Mouse (Mus musculus) myocyte (in vitro differentiated cells): ENCODE results near the gene Ank. TPM values are rescaled to one million over a fixed set of nuclear protein-coding genes. Genes with fewer than 3 reads are reported as not detected.

ENCODE experiments used
- H3K27me3 ChIP-seq: one replicate; pipeline ENCODE4 v1.6.1; 2011; ENCODE audit not compliant: control insufficient read depth, insufficient read depth, insufficient read length
- H3K36me3 ChIP-seq: one replicate; pipeline ENCODE4 v1.6.1; 2011; ENCODE audit not compliant: control insufficient read depth, insufficient read depth
- H3K4me2 ChIP-seq: one replicate; pipeline ENCODE4 v1.6.1; 2011; ENCODE audit warnings: low read depth, control low read depth
- H3K4me3 ChIP-seq: one replicate; pipeline ENCODE4 v1.5.1; 2011; ENCODE audit warnings: mild to moderate bottlenecking, control low read depth, moderate library complexity
- H3K79me2 ChIP-seq: one replicate; pipeline ENCODE4 v1.6.1; 2011; ENCODE audit not compliant: control insufficient read depth, insufficient read depth
- H3ac ChIP-seq: one replicate; pipeline ENCODE4 v1.6.1; 2011; ENCODE audit not compliant: control insufficient read depth, insufficient read length
- CEBPB ChIP-seq: IDR thresholded peaks from 2 replicates; pipeline ENCODE4 v1.6.1; 2011; ENCODE audit warnings: mild to moderate bottlenecking, moderate library complexity; ENCODE audit not compliant: poor library complexity, insufficient read depth, severe bottlenecking
- E2F4 ChIP-seq: IDR thresholded peaks from one replicate; pipeline ENCODE4 v1.6.1; 2011; ENCODE audit warnings: mild to moderate bottlenecking, control low read depth, moderate library complexity; ENCODE audit not compliant: insufficient read depth
- MAX ChIP-seq: IDR thresholded peaks from one replicate; pipeline ENCODE4 v1.6.1; 2011; ENCODE audit warnings: low read depth, mild to moderate bottlenecking, control low read depth
- MYOD1 ChIP-seq, 3 experiments: IDR thresholded peaks; one replicate each; pipeline ENCODE4 v1.6.1; 2011; ENCODE audit warnings: control low read depth in 2 of 3, low read depth in 2 of 3, mild to moderate bottlenecking in 2 of 3, moderate library complexity in 1 of 3; ENCODE audit not compliant: insufficient read length in 2 of 3, control insufficient read depth in 1 of 3
- MYOG ChIP-seq, 3 experiments: IDR thresholded peaks; one replicate each; pipeline ENCODE4 v1.6.1; 2011; ENCODE audit warnings: control low read depth in 2 of 3, low read depth in 2 of 3, mild to moderate bottlenecking in 2 of 3; ENCODE audit not compliant: insufficient read length in 2 of 3, control insufficient read depth in 1 of 3, insufficient read depth in 1 of 3
- POLR2A ChIP-seq: IDR thresholded peaks from one replicate; pipeline ENCODE4 v1.6.1; 2011; ENCODE audit warnings: low read depth, mild to moderate bottlenecking, control low read depth, moderate library complexity; ENCODE audit not compliant: insufficient read length
- POLR2AphosphoS2 ChIP-seq: IDR thresholded peaks from one replicate; pipeline ENCODE4 v1.6.1; 2011; ENCODE audit warnings: low read depth, control low read depth; ENCODE audit not compliant: insufficient read length
- REST ChIP-seq: IDR thresholded peaks from one replicate; pipeline ENCODE4 v1.6.1; 2011; ENCODE audit warnings: mild to moderate bottlenecking, control low read depth, moderate library complexity; ENCODE audit not compliant: insufficient read depth, insufficient read length
- SRF ChIP-seq: IDR thresholded peaks from one replicate; pipeline ENCODE4 v1.6.1; 2011; ENCODE audit warnings: low read depth; ENCODE audit not compliant: control insufficient read depth, insufficient read length
- TCF12 ChIP-seq: IDR thresholded peaks from one replicate; pipeline ENCODE4 v1.6.1; 2011; ENCODE audit warnings: mild to moderate bottlenecking, control low read depth; ENCODE audit not compliant: poor library complexity, insufficient read depth, severe bottlenecking
- TCF3 ChIP-seq: IDR thresholded peaks from one replicate; pipeline ENCODE4 v1.6.1; 2011; ENCODE audit warnings: low read depth, control low read depth; ENCODE audit not compliant: insufficient read length
- USF1 ChIP-seq: IDR thresholded peaks from one replicate; pipeline ENCODE4 v1.6.1; 2011; ENCODE audit warnings: low read depth, mild to moderate bottlenecking, control low read depth, moderate library complexity
- polyA plus RNA-seq: library from polyadenylated mRNA; unstranded; fragments of >200 nt; fragmentation: generic; extraction: Trizol; gene quantifications from one replicate; pipeline ENCODE4 v1.2.1, GENCODE M21; 2012; ENCODE audit warnings: missing spikeins

Ank gene
- polyA plus RNA-seq, 1 experiment = 103 TPM

- Histone ChIP-seq H3ac (no peak overlapping the region), H3K4me2 (no peak overlapping the region), H3K79me2 (no peaks in the 10 kb centered on the region), H3K27me3 (no peaks in the 10 kb centered on the region), H3K4me3 (no peak overlapping the region), H3K36me3 (peaks cover 21% of the 10 kb centered on the region)
- TF ChIP-seq USF1 (no peak), POLR2AphosphoS2 (no peak), MAX (no peak), TCF3 (no peak), CEBPB (no peak), MYOD1 (IDR thresholded peaks at IDR 0.05; ENCODE audit: control insufficient read depth in 1 of 3, insufficient read length in 2 of 3, low read depth in 2 of 3) (no peak), SRF (no peak), MYOG (IDR thresholded peaks at IDR 0.05; ENCODE audit: control insufficient read depth in 1 of 3, insufficient read depth in 1 of 3, insufficient read length in 2 of 3, low read depth in 2 of 3) (no peak), POLR2A (no peak), REST (no peak), TCF12 (no peak), E2F4 (no peak)
These were observed 112.4 kb downstream of the Ank start for GRCm38 (mm10) chr15:27578918-27579317.

DNA sequence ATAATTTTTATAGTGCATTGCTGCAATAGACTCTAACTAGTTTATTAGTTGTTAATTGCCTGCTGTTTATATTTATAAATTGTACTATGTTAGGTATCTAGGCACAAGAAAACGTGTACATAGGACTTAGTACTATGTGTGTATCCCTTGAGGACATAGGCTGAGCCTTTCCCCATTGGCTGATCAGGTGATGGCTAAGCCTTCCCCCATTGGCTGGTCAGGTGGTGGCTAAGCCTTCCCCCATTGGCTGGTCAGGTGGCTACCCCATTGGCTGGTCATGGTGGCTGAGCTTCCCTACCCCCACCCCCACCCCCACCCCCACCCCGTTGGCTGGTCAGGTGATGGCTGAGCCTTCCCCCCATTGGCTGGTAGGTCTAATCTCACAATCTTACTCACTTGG is 113.4 kb downstream of the Ank start:
- Histone ChIP-seq H3K36me3 (peaks cover 17% of the 10 kb centered on the region), H3K27me3 (no peaks in the 10 kb centered on the region), H3K4me3 (no peak overlapping the region), H3K79me2 (no peaks in the 10 kb centered on the region), H3K4me2 (no peak overlapping the region), H3ac (no peak overlapping the region)
- no peak for TF ChIP-seq E2F4
- TF ChIP-seq SRF = no peak
- peak; percentile 41 for TF ChIP-seq USF1

GRCm38 (mm10) chr15:27580771-27581170 is 114.3 kb downstream of the Ank start:
- TF ChIP-seq E2F4 = no peak
- no peak for TF ChIP-seq POLR2A
- TF ChIP-seq POLR2AphosphoS2 = no peak
- TF ChIP-seq USF1 = no peak
- no peak for TF ChIP-seq TCF3
- Histone ChIP-seq H3K79me2 (no peaks in the 10 kb centered on the region), H3K4me3 (no peak overlapping the region), H3K4me2 (no peak overlapping the region), H3K27me3 (no peaks in the 10 kb centered on the region), H3K36me3 (peaks cover 21% of the 10 kb centered on the region), H3ac (no peak overlapping the region)

GRCm38 (mm10) chr15:27581640-27582039 is 115.2 kb downstream of the Ank start:
- Histone ChIP-seq H3K4me3 (no peak overlapping the region), H3K79me2 (no peaks in the 10 kb centered on the region), H3K36me3 (peaks cover 24% of the 10 kb centered on the region), H3ac (no peak overlapping the region), H3K27me3 (no peaks in the 10 kb centered on the region), H3K4me2 (no peak overlapping the region)
- TF ChIP-seq E2F4 = no peak

DNA sequence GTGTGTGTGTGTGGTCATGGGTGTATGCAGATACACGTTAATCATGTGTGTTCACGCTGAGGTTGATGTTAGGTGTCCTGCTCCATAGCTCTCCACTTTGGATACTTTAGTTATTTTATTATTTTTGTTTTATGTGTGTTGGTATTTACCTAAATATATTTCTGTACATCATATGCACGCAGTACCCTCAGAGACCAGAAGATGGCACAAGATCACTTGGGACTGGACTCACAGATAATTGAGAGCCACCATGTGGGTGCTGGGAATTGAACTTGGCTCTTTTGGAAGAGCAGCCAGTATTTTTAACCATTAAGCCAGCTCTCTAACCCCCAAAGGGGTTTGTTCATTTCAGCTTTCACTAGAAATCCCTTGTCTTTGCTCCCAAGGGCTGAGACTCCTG is 116.0 kb downstream of the Ank start:
- H3K36me3 ChIP-seq = peaks cover 30% of the 10 kb centered on the region
- TF ChIP-seq MAX (no peak), POLR2A (no peak), USF1 (no peak), TCF3 (no peak), E2F4 (no peak), REST (no peak), POLR2AphosphoS2 (no peak), MYOG (IDR thresholded peaks at IDR 0.05; ENCODE audit: control insufficient read depth in 1 of 3, insufficient read depth in 1 of 3, insufficient read length in 2 of 3, low read depth in 2 of 3) (no peak), CEBPB (no peak), TCF12 (no peak), SRF (no peak), MYOD1 (IDR thresholded peaks at IDR 0.05; ENCODE audit: control insufficient read depth in 1 of 3, insufficient read length in 2 of 3, low read depth in 2 of 3) (no peak)
- no peaks in the 10 kb centered on the region for H3K79me2 ChIP-seq
- no peak overlapping the region for H3K4me2 ChIP-seq
- no peak overlapping the region for H3K4me3 ChIP-seq
- no peaks in the 10 kb centered on the region for H3K27me3 ChIP-seq
- no peak overlapping the region for H3ac ChIP-seq

DNA sequence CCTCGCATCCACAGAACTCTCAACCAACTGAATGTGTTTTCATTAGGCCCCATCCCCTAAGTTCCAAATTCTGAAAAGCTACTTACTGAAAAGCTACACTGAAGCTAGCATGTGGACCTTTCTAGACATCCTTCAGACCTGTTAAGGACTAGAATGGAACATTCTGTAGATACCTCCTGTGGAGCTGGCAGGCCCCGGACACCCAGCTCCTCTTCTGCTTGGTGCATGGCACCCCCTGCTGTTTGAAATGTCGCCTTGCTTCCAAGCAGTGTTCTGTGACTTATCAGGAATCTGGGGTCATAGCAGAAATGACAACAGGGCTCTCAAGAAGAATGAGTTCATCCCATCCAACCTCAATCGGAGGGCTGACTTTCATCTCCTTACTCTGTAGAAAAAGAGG is 116.6 kb downstream of the Ank start:
- Histone ChIP-seq H3K79me2 (no peaks in the 10 kb centered on the region), H3K4me3 (no peak overlapping the region), H3K4me2 (no peak overlapping the region), H3ac (no peak overlapping the region), H3K36me3 (peaks cover 30% of the 10 kb centered on the region), H3K27me3 (no peaks in the 10 kb centered on the region)
- no peak for TF ChIP-seq USF1
